8 mouse cellular contexts compared by ENCODE assay signal in genomic region chrX:140541711-140542473, GRCm38 (mm10). TPM values are rescaled to one million over a fixed set of nuclear protein-coding genes. Genes with fewer than 3 reads are reported as not detected.
DNase-seq lines count a peak whose midpoint lies in the region; ATAC-seq and TF ChIP-seq lines count a peak whose summit lies in the region.

No protein-coding gene starts in this region.

- TF ChIP-seq POLR2A in thymus, adult 2 months (IDR thresholded peaks at IDR 0.05; ENCODE audit: control insufficient read depth, extremely low read depth, insufficient read depth, low read length, poor library complexity) = no peak

- H3K9me3 ChIP-seq in embryonic facial prominence, embryonic 13.5 days = no peaks in the 10 kb centered on the region
- no peaks in the 10 kb centered on the region for H3K9me3 ChIP-seq in limb, embryonic 10.5 days (replicated peaks)
- no peaks in the 10 kb centered on the region for H3K9me3 ChIP-seq in midbrain, embryonic 13.5 days

- peaks cover 12% of the 10 kb centered on the region for H3K4me1 ChIP-seq in embryonic facial prominence, embryonic 13.5 days
- H3K4me1 ChIP-seq in limb, embryonic 10.5 days = peaks cover 8% of the 10 kb centered on the region
- peaks cover 18% of the 10 kb centered on the region for H3K4me1 ChIP-seq in midbrain, embryonic 13.5 days (replicated peaks)
- peaks cover 22% of the 10 kb centered on the region for H3K4me1 ChIP-seq in thymus, adult 2 months (replicated peaks; ENCODE audit: control insufficient read depth, insufficient read depth, low read length)

- ATAC-seq in embryonic facial prominence, embryonic 13.5 days (ENCODE audit: insufficient number of reproducible peaks, insufficient read depth, low FRiP score, low TSS enrichment, low read depth) = no peak
- peak; percentile 70 for ATAC-seq in midbrain, embryonic 13.5 days

- TF ChIP-seq CTCF in thymus, adult 2 months (IDR thresholded peaks at IDR 0.05; ENCODE audit: borderline replicate concordance, control insufficient read depth, extremely low read depth, insufficient read depth, low read length, poor library complexity) = no peak

- peak; percentile 59 for DNase-seq in adrenal gland, adult 2 months
- DNase-seq in adrenal gland, adult 18-20 months (ENCODE audit: low spot score in 2 of 2) = no peak
- peak; percentile 67 for DNase-seq in adipocyte (ENCODE audit: low spot score)
- peak; percentile 32 for DNase-seq in heart, postnatal 4 days
- no peak for DNase-seq in limb, embryonic 10.5 days (ENCODE audit: low spot score)
- DNase-seq in thymus, adult 2 months = peak; percentile 42

- 22% methylated on average over 10 of the region's 10 CpGs for WGBS in embryonic facial prominence, embryonic 13.5 days
- 18% methylated on average over 10 of the region's 10 CpGs for WGBS in limb, embryonic 10.5 days
- WGBS in midbrain, embryonic 13.5 days = 24% methylated on average over 10 of the region's 10 CpGs
- under 1% methylated on average over 10 of the region's 10 CpGs for WGBS in thymus, adult 2 months

- 0 out of 2 replicates have a peak, but pooled peaks cover 9% of the 10 kb centered on the region for H3K36me3 ChIP-seq in embryonic facial prominence, embryonic 13.5 days
- H3K36me3 ChIP-seq in limb, embryonic 10.5 days = peaks cover 11% of the 10 kb centered on the region
- no peaks in the 10 kb centered on the region for H3K36me3 ChIP-seq in midbrain, embryonic 13.5 days
- peaks cover 7% of the 10 kb centered on the region; the same call in 1 of the 2 replicates for H3K36me3 ChIP-seq in thymus, adult 2 months (ENCODE audit: control insufficient read depth, insufficient read depth, low read length)

- H3K27ac ChIP-seq in embryonic facial prominence, embryonic 13.5 days = peak overlapping the region; percentile 86
- H3K27ac ChIP-seq in limb, embryonic 10.5 days = peak overlapping the region; percentile 90
- peak overlapping the region; percentile 84 for H3K27ac ChIP-seq in midbrain, embryonic 13.5 days
- peak overlapping the region; percentile 100 for H3K27ac ChIP-seq in thymus, adult 2 months (ENCODE audit: control insufficient read depth, insufficient read depth, low read length)

- peak overlapping the region; percentile 76 for H3K9ac ChIP-seq in embryonic facial prominence, embryonic 13.5 days
- peak overlapping the region; percentile 69 for H3K9ac ChIP-seq in midbrain, embryonic 13.5 days (replicated peaks)

- peaks cover 50% of the 10 kb centered on the region for H3K27me3 ChIP-seq in embryonic facial prominence, embryonic 13.5 days
- peaks cover 98% of the 10 kb centered on the region for H3K27me3 ChIP-seq in limb, embryonic 10.5 days (ENCODE audit: low read depth, poor library complexity, severe bottlenecking)
- peaks cover 68% of the 10 kb centered on the region for H3K27me3 ChIP-seq in midbrain, embryonic 13.5 days
- H3K27me3 ChIP-seq in thymus, adult 2 months (ENCODE audit: control insufficient read depth, insufficient read depth, low read length) = no peaks in the 10 kb centered on the region

- peak overlapping the region; percentile 63 for H3K4me2 ChIP-seq in embryonic facial prominence, embryonic 13.5 days
- H3K4me2 ChIP-seq in midbrain, embryonic 13.5 days (replicated peaks) = peak overlapping the region; percentile 63

- H3K4me3 ChIP-seq in embryonic facial prominence, embryonic 13.5 days = peak overlapping the region; percentile 52
- peak overlapping the region; percentile 59 for H3K4me3 ChIP-seq in limb, embryonic 10.5 days
- peak overlapping the region; percentile 48 for H3K4me3 ChIP-seq in midbrain, embryonic 13.5 days (replicated peaks)
- H3K4me3 ChIP-seq in thymus, adult 2 months (ENCODE audit: control insufficient read depth, insufficient read depth, low read length) = peak overlapping the region; percentile 99

RNA-seq across cellular contexts. Expression of gene Tsc22d3, which starts 58.6 kb away (rescaled TPM):
- 100 to 1,000 TPM in 1 of 2 experiments, 10 to 100 TPM in 1; 77.4 to 136 TPM for total RNA-seq in adrenal gland, adult 2 months (2021)
- polyA plus RNA-seq in adrenal gland, adult 2 months (2012; rRNA removed) = 53.1 and 71.8 TPM in 2 replicates
- 100 to 1,000 TPM; 116 to 148 TPM for total RNA-seq in adrenal gland, adult 18-20 months (2021)
- polyA plus RNA-seq in embryonic facial prominence, embryonic 13.5 days (2015; fragmentation: Nextera tagmentation; extraction: Ambion mirVana) = 105 and 120 TPM in 2 replicates
- total RNA-seq in heart, postnatal 4 days (2021) = 100 to 1,000 TPM; 101 to 105 TPM
- 90.3 and 109 TPM in 2 replicates for polyA plus RNA-seq in limb, embryonic 10.5 days (2016; fragmentation: Nextera tagmentation; extraction: Ambion mirVana)
- polyA plus RNA-seq in midbrain, embryonic 13.5 days (2015; fragmentation: Nextera tagmentation; extraction: Ambion mirVana) = 132 and 134 TPM in 2 replicates
- 74.2 and 95.0 TPM in 2 replicates for polyA plus RNA-seq in thymus, adult 2 months (2012; rRNA removed)

Comparison
In these comparisons a context has a peak if more than half of its experiments do, and no peak if none do; other contexts are left out.
1. DNase-seq: peak in adrenal gland, adult 2 months (single experiment), adipocyte (single experiment), heart, postnatal 4 days (single experiment) and thymus, adult 2 months (single experiment); none in adrenal gland, adult 18-20 months (0 of 2) and limb, embryonic 10.5 days (single experiment).
2. H3K4me3 ChIP-seq: peak in every context shown above with its lines; median percentile 99 in thymus, adult 2 months; 59 in limb, embryonic 10.5 days; 52 in embryonic facial prominence, embryonic 13.5 days; 48 in midbrain, embryonic 13.5 days.
3. Peak in every context shown above with its lines, with median percentiles within 50 percentile points of each other: H3K27ac ChIP-seq.